Mouse (Mus musculus) A20 (cell line): ENCODE measurements around the gene Cort.
"Not testable (repeated sequence)": the region's sequence is repeated elsewhere in the genome, so short reads cannot be mapped to it uniquely, and the experiment has no call there.

ENCODE experiments used
- DNase-seq: peaks from one replicate; pipeline ENCODE4 v3.0.0-alpha.2; 2011; ENCODE audit warnings: low read depth, low spot score

Gene Cort

GRCm38 (mm10) chr4:149147528-149147927 is 21.0 kb upstream of the Cort start:
- no peak for DNase-seq

- DNase-seq: no peak
Measured at GRCm38 (mm10) chr4:149145151-149145550, 18.6 kb upstream of the Cort start.

GRCm38 (mm10) chr4:149144459-149144858 is 17.9 kb upstream of the Cort start:
- DNase-seq: peak; percentile 80

- DNase-seq: no peak
Measured at GRCm38 (mm10) chr4:149143594-149143993, 17.0 kb upstream of the Cort start.

GRCm38 (mm10) chr4:149138515-149138914 is 12.0 kb upstream of the Cort start:
- DNase-seq: no peak

- DNase-seq: peak; percentile 95
Measured at GRCm38 (mm10) chr4:149136982-149137770, 10.6 kb upstream of the Cort start, which contains the start of gene Cenps. Gene Cenps (minus strand): TSS chr4:149137629.

GRCm38 (mm10) chr4:149136116-149136850 is 9.7 kb upstream of the Cort start:
- DNase-seq: peak; percentile 78

GRCm38 (mm10) chr4:149133395-149133794 is 6.8 kb upstream of the Cort start:
- DNase-seq: peak; percentile 66

- peak; percentile 96 for DNase-seq
Measured at GRCm38 (mm10) chr4:149131789-149132565, 5.4 kb upstream of the Cort start.

GRCm38 (mm10) chr4:149131021-149131752 is 4.6 kb upstream of the Cort start:
- peak; percentile 93 for DNase-seq

GRCm38 (mm10) chr4:149128467-149128866 is 1.9 kb upstream of the Cort start:
- DNase-seq: no peak

GRCm38 (mm10) chr4:149126115-149126509 is 451 bp downstream of the Cort start:
- no peak for DNase-seq

GRCm38 (mm10) chr4:149125341-149126114 is 1.0 kb downstream of the Cort start:
- no peak for DNase-seq

- no peak for DNase-seq
Measured at GRCm38 (mm10) chr4:149123432-149123831, 3.1 kb downstream of the Cort start.

- DNase-seq: not testable (repeated sequence)
Measured at GRCm38 (mm10) chr4:149119978-149120562, 6.5 kb downstream of the Cort start.

GRCm38 (mm10) chr4:149103875-149104561 is 22.5 kb downstream of the Cort start, which contains the start of gene Dffa:
Gene Dffa (plus strand): TSS chr4:149104146.
- DNase-seq: peak; percentile 94

GRCm38 (mm10) chr4:149101456-149101855 is 25.1 kb downstream of the Cort start:
- DNase-seq: no peak

- DNase-seq: not testable (repeated sequence)
Measured at GRCm38 (mm10) chr4:149100449-149100848, 26.1 kb downstream of the Cort start.

- DNase-seq: peak; percentile 92
Measured at GRCm38 (mm10) chr4:149099369-149100017, 27.1 kb downstream of the Cort start, which contains the start of gene Pex14. Gene Pex14 (minus strand): TSS chr4:149099876.
